Mouse (Mus musculus) urinary bladder, postnatal 25 days (tissue): ENCODE measurements around the gene Tbc1d30.

Source experiments
- DNase-seq: peaks from one replicate; pipeline ENCODE4 v3.0.0; 2022; ENCODE audit warnings: low spot score

Gene Tbc1d30

GRCm38 (mm10) chr10:121313049-121313448 lies 38.0 kb downstream of the Tbc1d30 start:
- DNase-seq, result no peak

GRCm38 (mm10) chr10:121310511-121311221 lies 40.4 kb downstream of the Tbc1d30 start:
- DNase-seq, result peak; percentile 43

- DNase-seq, result no peak
These were observed 41.1 kb downstream of the Tbc1d30 start for GRCm38 (mm10) chr10:121309801-121310510.

- DNase-seq, result no peak
These were observed 41.9 kb downstream of the Tbc1d30 start for GRCm38 (mm10) chr10:121309123-121309655.

- no peak for DNase-seq
These were observed 45.6 kb downstream of the Tbc1d30 start for GRCm38 (mm10) chr10:121305441-121305840.

- DNase-seq, result no peak
These were observed 47.5 kb downstream of the Tbc1d30 start for GRCm38 (mm10) chr10:121303559-121303958.

- DNase-seq, result no peak
These were observed 49.2 kb downstream of the Tbc1d30 start for GRCm38 (mm10) chr10:121301868-121302267.

- DNase-seq, result no peak
These were observed 50.4 kb downstream of the Tbc1d30 start for GRCm38 (mm10) chr10:121300659-121301058.

- peak; percentile 30 for DNase-seq
These were observed 53.9 kb downstream of the Tbc1d30 start for GRCm38 (mm10) chr10:121297054-121297701.

GRCm38 (mm10) chr10:121294471-121294870 lies 56.6 kb downstream of the Tbc1d30 start:
- no peak for DNase-seq

- no peak for DNase-seq
These were observed 57.2 kb downstream of the Tbc1d30 start for GRCm38 (mm10) chr10:121293829-121294228.

- no peak for DNase-seq
These were observed 59.7 kb downstream of the Tbc1d30 start for GRCm38 (mm10) chr10:121291272-121291917.

- DNase-seq, result no peak
These were observed 60.4 kb downstream of the Tbc1d30 start for GRCm38 (mm10) chr10:121290682-121291078.

GRCm38 (mm10) chr10:121289970-121290681 lies 61.0 kb downstream of the Tbc1d30 start:
- DNase-seq, result no peak

GRCm38 (mm10) chr10:121282926-121283325 lies 68.2 kb downstream of the Tbc1d30 start:
- no peak for DNase-seq

- no peak for DNase-seq
These were observed 68.6 kb downstream of the Tbc1d30 start for GRCm38 (mm10) chr10:121282436-121282835.

- DNase-seq, result no peak
These were observed 70.1 kb downstream of the Tbc1d30 start for GRCm38 (mm10) chr10:121280943-121281342.

- no peak for DNase-seq
These were observed 74.0 kb downstream of the Tbc1d30 start for GRCm38 (mm10) chr10:121277022-121277471.

GRCm38 (mm10) chr10:121274964-121275363 lies 76.1 kb downstream of the Tbc1d30 start:
- no peak for DNase-seq

GRCm38 (mm10) chr10:121271002-121271401 lies 80.1 kb downstream of the Tbc1d30 start:
- DNase-seq, result no peak

GRCm38 (mm10) chr10:121268771-121269170 lies 82.3 kb downstream of the Tbc1d30 start:
- no peak for DNase-seq
